Mouse (Mus musculus) kidney, postnatal 0 days (tissue): ENCODE measurements around the gene Rhoj. TPM values are rescaled to one million over a fixed set of nuclear protein-coding genes. Genes with fewer than 3 reads are reported as not detected.
A peak's percentile ranks its signal among the peaks of the same experiment; 100 is the strongest.

Source experiments
- ATAC-seq: fragments of 200-750 bp; cut with Nextera tagmentation; replicated peaks from 2 replicates; pipeline ENCODE4 v1.8.0; 2017; ENCODE audit warnings: low read depth, moderate number of reproducible peaks, moderate TSS enrichment, moderate library complexity; ENCODE audit not compliant: low FRiP score
- DNase-seq: peaks from one replicate; pipeline ENCODE4 v3.0.0-alpha.2; 2016; ENCODE audit warnings: low spot score
- H3K27ac ChIP-seq: fragments of 300-500 bp; sonication (generic); 2 replicates; pipeline ENCODE4 v1.5.1; 2014; ENCODE audit warnings: mild to moderate bottlenecking
- H3K27me3 ChIP-seq: fragments of 300-500 bp; sonication (generic); 2 replicates; pipeline ENCODE4 v1.6.1; 2014; ENCODE audit warnings: low read length, mixed read lengths; ENCODE audit not compliant: insufficient read depth
- H3K36me3 ChIP-seq: fragments of 300-500 bp; sonication (generic); 2 replicates; pipeline ENCODE4 v1.6.1; 2014; ENCODE audit warnings: low read length, mixed read lengths; ENCODE audit not compliant: insufficient read depth
- H3K4me1 ChIP-seq: fragments of 300-500 bp; sonication (generic); replicated peaks from 2 replicates; pipeline ENCODE4 v1.6.1; 2014; ENCODE audit warnings: antibody characterized with exemption, low read length, mixed read lengths; ENCODE audit not compliant: insufficient read depth
- H3K4me2 ChIP-seq: fragments of 300-500 bp; sonication (generic); 2 replicates; pipeline ENCODE4 v1.6.1; 2014; ENCODE audit warnings: mild to moderate bottlenecking, low read length, moderate library complexity, mixed read lengths
- H3K4me3 ChIP-seq: fragments of 300-500 bp; sonication (generic); replicated peaks from 2 replicates; pipeline ENCODE4 v1.5.1; 2014; ENCODE audit warnings: low read depth, low read length
- H3K9ac ChIP-seq: fragments of 300-500 bp; sonication (generic); 2 replicates; pipeline ENCODE4 v1.6.1; 2014; ENCODE audit warnings: low read depth, low read length
- H3K9me3 ChIP-seq: fragments of 300-500 bp; sonication (generic); replicated peaks from 2 replicates; pipeline ENCODE4 v1.6.1; 2016; ENCODE audit warnings: low read length, inconsistent platforms, mixed read lengths
- CTCF ChIP-seq: IDR thresholded peaks from 2 replicates; pipeline ENCODE4 v1.5.1; 2016; ENCODE audit warnings: antibody characterized with exemption, low read depth, mild to moderate bottlenecking, moderate library complexity
- WGBS: fragments of 180-500 bp; shearing (Covaris S2); extraction: QIAGEN DNeasy Blood & Tissue Kit; methylation state at CpG from one replicate; pipeline ENCODE4 v1.1.7; 2014; 5-methylcytosine and 5-hydroxymethylcytosine counted together
- polyA plus RNA-seq: library from polyadenylated mRNA; unstranded; fragments of >200 nt; fragmentation: Nextera tagmentation; extraction: Ambion mirVana; gene quantifications from 2 replicates; pipeline ENCODE4 v1.2.1, GENCODE M21; 2015

Gene Rhoj
- polyA plus RNA-seq, 1 experiment from 2014 or later = 51.5 TPM

GRCm38 (mm10) chr12:75310766-75311165 lies 2.6 kb downstream of the Rhoj start:
- ATAC-seq = no peak
- H3K9me3 ChIP-seq = no peaks in the 10 kb centered on the region
- no peak for DNase-seq
- peak overlapping the region; percentile 68 for H3K4me2 ChIP-seq
- no peak overlapping the region for H3K9ac ChIP-seq
- H3K27me3 ChIP-seq = no peaks in the 10 kb centered on the region
- H3K36me3 ChIP-seq = no peaks in the 10 kb centered on the region
- H3K4me3 ChIP-seq = peak overlapping the region; percentile 45
- WGBS = 63% methylated on average over 12 of the region's 12 CpGs
- H3K4me1 ChIP-seq = no peaks in the 10 kb centered on the region
- H3K27ac ChIP-seq = peak overlapping the region; percentile 51; the same call in 1 of the 2 replicates
- TF ChIP-seq CTCF = no peak

GRCm38 (mm10) chr12:75311879-75312278 lies 3.8 kb downstream of the Rhoj start:
- no peak overlapping the region for H3K4me2 ChIP-seq
- no peak for ATAC-seq
- no peak for DNase-seq

GRCm38 (mm10) chr12:75313992-75314391 lies 5.9 kb downstream of the Rhoj start:
- ATAC-seq (no peak), DNase-seq (no peak)

More at GRCm38 (mm10) chr12:75311879-75312278, 3.8 kb downstream of the Rhoj start:
- no peaks in the 10 kb centered on the region for H3K36me3 ChIP-seq
- no peak overlapping the region for H3K27ac ChIP-seq
- no peak overlapping the region for H3K4me3 ChIP-seq
- H3K27me3 ChIP-seq = no peaks in the 10 kb centered on the region
- H3K9me3 ChIP-seq = no peaks in the 10 kb centered on the region
- 66% methylated on average over 8 of the region's 8 CpGs for WGBS
- TF ChIP-seq CTCF = no peak
- H3K9ac ChIP-seq = no peak overlapping the region
- no peaks in the 10 kb centered on the region for H3K4me1 ChIP-seq

GRCm38 (mm10) chr12:75315851-75316250 lies 7.7 kb downstream of the Rhoj start:
- Histone ChIP-seq H3K36me3 (no peaks in the 10 kb centered on the region), H3K4me2 (no peak overlapping the region), H3K4me3 (no peak overlapping the region), H3K27me3 (no peaks in the 10 kb centered on the region), H3K4me1 (no peaks in the 10 kb centered on the region), H3K9me3 (no peaks in the 10 kb centered on the region), H3K9ac (no peak overlapping the region), H3K27ac (no peak overlapping the region)
- DNase-seq (no peak), ATAC-seq (no peak)
- TF ChIP-seq CTCF = no peak
- WGBS = 90% methylated on average over 3 of the region's 3 CpGs

More at GRCm38 (mm10) chr12:75313992-75314391, 5.9 kb downstream of the Rhoj start:
- H3K9me3 ChIP-seq = no peaks in the 10 kb centered on the region
- H3K9ac ChIP-seq = no peak overlapping the region
- H3K36me3 ChIP-seq = no peaks in the 10 kb centered on the region
- H3K4me1 ChIP-seq = no peaks in the 10 kb centered on the region
- TF ChIP-seq CTCF = no peak
- H3K27me3 ChIP-seq = no peaks in the 10 kb centered on the region
- 82% methylated on average over 3 of the region's 3 CpGs for WGBS
- no peak overlapping the region for H3K4me2 ChIP-seq
- H3K27ac ChIP-seq = no peak overlapping the region
- no peak overlapping the region for H3K4me3 ChIP-seq

- Histone ChIP-seq H3K4me1 (no peaks in the 10 kb centered on the region), H3K27ac (no peak overlapping the region), H3K9ac (no peak overlapping the region), H3K4me2 (no peak overlapping the region), H3K27me3 (no peaks in the 10 kb centered on the region), H3K9me3 (no peaks in the 10 kb centered on the region), H3K36me3 (no peaks in the 10 kb centered on the region), H3K4me3 (no peak overlapping the region)
- no peak for TF ChIP-seq CTCF
- WGBS = 47% methylated on average over 12 of the region's 12 CpGs
- ATAC-seq = no peak
- DNase-seq = no peak
Observed at GRCm38 (mm10) chr12:75320441-75320925, 12.4 kb downstream of the Rhoj start.

GRCm38 (mm10) chr12:75321189-75321588 lies 13.1 kb downstream of the Rhoj start:
- no peak for TF ChIP-seq CTCF
- Histone ChIP-seq H3K4me1 (no peaks in the 10 kb centered on the region), H3K4me3 (no peak overlapping the region), H3K27ac (no peak overlapping the region), H3K9ac (no peak overlapping the region), H3K9me3 (no peaks in the 10 kb centered on the region), H3K27me3 (no peaks in the 10 kb centered on the region), H3K4me2 (no peak overlapping the region), H3K36me3 (no peaks in the 10 kb centered on the region)
- ATAC-seq (no peak), DNase-seq (no peak)
- 83% methylated on average over 4 of the region's 4 CpGs for WGBS

GRCm38 (mm10) chr12:75329188-75329587 lies 21.1 kb downstream of the Rhoj start:
- Histone ChIP-seq H3K9ac (no peak overlapping the region), H3K36me3 (no peaks in the 10 kb centered on the region), H3K4me1 (no peaks in the 10 kb centered on the region), H3K9me3 (no peaks in the 10 kb centered on the region), H3K27me3 (no peaks in the 10 kb centered on the region), H3K27ac (no peak overlapping the region), H3K4me3 (no peak overlapping the region), H3K4me2 (no peak overlapping the region)
- no peak for ATAC-seq
- TF ChIP-seq CTCF = no peak
- no peak for DNase-seq
- 77% methylated on average over 2 of the region's 2 CpGs for WGBS
